Mouse (Mus musculus) MEL (cell line): ENCODE data around the gene Rpl22l1. TPM values are rescaled to one million over a fixed set of nuclear protein-coding genes. Genes with fewer than 3 reads are reported as not detected.
"Not testable (repeated sequence)": the region's sequence is repeated elsewhere in the genome, so short reads cannot be mapped to it uniquely, and the experiment has no call there.

ENCODE experiments used
- DNase-seq: peaks from one replicate; pipeline ENCODE4 v3.0.0; 2011; ENCODE audit warnings: low read depth, low spot score
- H3K27ac ChIP-seq: 2 replicates; pipeline ENCODE4 v1.5.1; 2012; ENCODE audit warnings: low read depth, mild to moderate bottlenecking, control low read depth, low read length, moderate library complexity; ENCODE audit not compliant: control insufficient read depth
- H3K27me3 ChIP-seq, 2 experiments: fragments of 150-350 bp in 1 of 2; sonication (generic) in 1 of 2; 2 replicates each; pipeline ENCODE4 v1.6.1; 2012; ENCODE audit warnings: low read length in 2 of 2, mild to moderate bottlenecking in 2 of 2, improper control_type of control experiment in 1 of 2, moderate library complexity in 1 of 2; ENCODE audit not compliant: insufficient read depth in 2 of 2, control insufficient read depth in 1 of 2
- H3K36me3 ChIP-seq, 2 experiments: 2 replicates each; pipeline ENCODE4 v1.6.1; 2012 to 2014; ENCODE audit warnings: low read length in 2 of 2, improper control_type of control experiment in 1 of 2, inconsistent platforms in 1 of 2, mild to moderate bottlenecking in 1 of 2; ENCODE audit not compliant: insufficient read depth in 2 of 2, control insufficient read depth in 1 of 2
- H3K4me1 ChIP-seq, 2 experiments: fragments of 150-350 bp in 1 of 2; sonication (generic) in 1 of 2; 2 replicates each; pipeline ENCODE4 v1.6.1; 2012; ENCODE audit warnings: low read length in 2 of 2, improper control_type of control experiment in 1 of 2, mild to moderate bottlenecking in 1 of 2; ENCODE audit not compliant: insufficient read depth in 2 of 2, control insufficient read depth in 1 of 2
- H3K4me3 ChIP-seq, 2 experiments: fragments of 150-350 bp in 1 of 2; sonication (generic) in 1 of 2; 2 replicates each; pipeline ENCODE4 v1.5.1; 2012; ENCODE audit warnings: low read depth in 2 of 2, low read length in 2 of 2, mild to moderate bottlenecking in 2 of 2, moderate library complexity in 2 of 2, control low read depth in 1 of 2, improper control_type of control experiment in 1 of 2; ENCODE audit not compliant: control insufficient read depth in 1 of 2, insufficient read depth in 1 of 2
- H3K79me2 ChIP-seq: 2 replicates; pipeline ENCODE4 v1.6.1; 2012; ENCODE audit warnings: mild to moderate bottlenecking, low read length, moderate library complexity; ENCODE audit not compliant: control insufficient read depth, poor library complexity, insufficient read depth
- H3K9ac ChIP-seq: 2 replicates; pipeline ENCODE4 v1.6.1; 2012; ENCODE audit warnings: low read depth, mild to moderate bottlenecking, control low read depth, low read length, moderate library complexity; ENCODE audit not compliant: control insufficient read depth, poor library complexity, severe bottlenecking
- H3K9me3 ChIP-seq: fragments of 150-350 bp; sonication (generic); replicated peaks from 2 replicates; pipeline ENCODE4 v1.6.1; 2012; ENCODE audit warnings: mild to moderate bottlenecking, low read length, improper control_type of control experiment, moderate library complexity; ENCODE audit not compliant: insufficient read depth
- BHLHE40 ChIP-seq: IDR thresholded peaks from 2 replicates; pipeline ENCODE4 v1.6.1; 2012; ENCODE audit warnings: low read depth, mild to moderate bottlenecking, inconsistent platforms, low read length, improper control_type of control experiment, borderline replicate concordance
- CHD1 ChIP-seq: IDR thresholded peaks from 2 replicates; pipeline ENCODE4 v1.6.1; 2012; ENCODE audit warnings: low read depth, mild to moderate bottlenecking, inconsistent platforms, low read length, improper control_type of control experiment
- E2F4 ChIP-seq: IDR thresholded peaks from 2 replicates; pipeline ENCODE4 v1.6.1; 2011; ENCODE audit warnings: low read depth, low read length, improper control_type of control experiment, borderline replicate concordance
- ETS1 ChIP-seq: IDR thresholded peaks from 2 replicates; pipeline ENCODE4 v1.6.1; 2012; ENCODE audit warnings: low read depth, mild to moderate bottlenecking, inconsistent platforms, low read length, improper control_type of control experiment, moderate library complexity
- GABPA ChIP-seq: IDR thresholded peaks from 2 replicates; pipeline ENCODE4 v1.6.1; 2012; ENCODE audit warnings: low read depth, mild to moderate bottlenecking, inconsistent platforms, low read length, improper control_type of control experiment, moderate library complexity
- HCFC1 ChIP-seq: IDR thresholded peaks from 2 replicates; pipeline ENCODE4 v1.6.1; 2012; ENCODE audit warnings: low read depth, mild to moderate bottlenecking, inconsistent platforms, low read length, improper control_type of control experiment, moderate library complexity
- KAT2A ChIP-seq: conservative IDR thresholded peaks from 2 replicates; pipeline ENCODE4 v1.6.1; 2012; ENCODE audit warnings: low read depth, low read length, improper control_type of control experiment, inconsistent platforms
- MAFK ChIP-seq: IDR thresholded peaks from 2 replicates; pipeline ENCODE4 v1.6.1; 2011; ENCODE audit warnings: low read depth, mild to moderate bottlenecking, low read length, improper control_type of control experiment, borderline replicate concordance
- MAX ChIP-seq: IDR thresholded peaks from 2 replicates; pipeline ENCODE4 v1.6.1; 2011; ENCODE audit warnings: low read length, improper control_type of control experiment
- MAZ ChIP-seq: IDR thresholded peaks from 2 replicates; pipeline ENCODE4 v1.6.1; 2012; ENCODE audit warnings: low read depth, mild to moderate bottlenecking, inconsistent platforms, low read length, improper control_type of control experiment
- MEF2A ChIP-seq: IDR thresholded peaks from 2 replicates; pipeline ENCODE4 v1.6.1; 2014; ENCODE audit warnings: low read depth, mild to moderate bottlenecking, inconsistent platforms, low read length, improper control_type of control experiment; ENCODE audit not compliant: poor library complexity, insufficient replicate concordance, severe bottlenecking; ENCODE audit errors: extremely low read depth
- MXI1 ChIP-seq: IDR thresholded peaks from 2 replicates; pipeline ENCODE4 v1.6.1; 2011; ENCODE audit warnings: mild to moderate bottlenecking, low read depth, low read length, improper control_type of control experiment
- MYB ChIP-seq: IDR thresholded peaks from 2 replicates; pipeline ENCODE4 v1.6.1; 2011; ENCODE audit warnings: mild to moderate bottlenecking, low read depth, low read length, improper control_type of control experiment
- MYC ChIP-seq: IDR thresholded peaks from 2 replicates; pipeline ENCODE4 v1.6.1; 2011; ENCODE audit warnings: low read depth, mild to moderate bottlenecking, low read length, improper control_type of control experiment, moderate library complexity
- NELFE ChIP-seq: IDR thresholded peaks from 2 replicates; pipeline ENCODE4 v1.6.1; 2011; ENCODE audit warnings: low read depth, low read length, improper control_type of control experiment
- POLR2AphosphoS2 ChIP-seq: IDR thresholded peaks from 2 replicates; pipeline ENCODE4 v1.6.1; 2011; ENCODE audit warnings: low read length, improper control_type of control experiment
- POLR2AphosphoS5 ChIP-seq: IDR thresholded peaks from 2 replicates; pipeline ENCODE4 v1.6.1; 2012; ENCODE audit warnings: low read depth, borderline replicate concordance, mild to moderate bottlenecking, inconsistent platforms, low read length, moderate library complexity, mixed read lengths
- SIN3A ChIP-seq: IDR thresholded peaks from 2 replicates; pipeline ENCODE4 v1.6.1; 2012; ENCODE audit warnings: low read length, improper control_type of control experiment, inconsistent platforms
- SMC3 ChIP-seq: IDR thresholded peaks from 2 replicates; pipeline ENCODE4 v1.6.1; 2011; ENCODE audit warnings: low read depth, low read length, improper control_type of control experiment
- UBTF ChIP-seq: IDR thresholded peaks from 2 replicates; pipeline ENCODE4 v1.6.1; 2012; ENCODE audit warnings: low read depth, mild to moderate bottlenecking, inconsistent platforms, low read length, improper control_type of control experiment, moderate library complexity, borderline replicate concordance; ENCODE audit not compliant: insufficient read depth
- USF2 ChIP-seq, 2 experiments: IDR thresholded peaks; 2 replicates each; pipeline ENCODE4 v1.6.1; 2011 to 2012; ENCODE audit warnings: improper control_type of control experiment in 2 of 2, low read length in 2 of 2, borderline replicate concordance in 1 of 2, inconsistent platforms in 1 of 2, low read depth in 1 of 2, mild to moderate bottlenecking in 1 of 2; ENCODE audit not compliant: insufficient read depth in 1 of 2
- ZC3H11A ChIP-seq: IDR thresholded peaks from 2 replicates; pipeline ENCODE4 v1.6.1; 2012; ENCODE audit warnings: low read depth, mild to moderate bottlenecking, inconsistent platforms, low read length, improper control_type of control experiment
- ZKSCAN1 ChIP-seq: IDR thresholded peaks from 2 replicates; pipeline ENCODE4 v1.6.1; 2012; ENCODE audit warnings: low read depth, mild to moderate bottlenecking, inconsistent platforms, low read length, improper control_type of control experiment, moderate library complexity
- ZMIZ1 ChIP-seq: IDR thresholded peaks from 2 replicates; pipeline ENCODE4 v1.6.1; 2012; ENCODE audit warnings: low read depth, mild to moderate bottlenecking, inconsistent platforms, low read length, improper control_type of control experiment, moderate library complexity
- polyA plus RNA-seq, 2 experiments: library from polyadenylated mRNA; stranded (reverse) in 1 of 2; unstranded in 1 of 2; fragments of >175 nt in 1 of 2; fragments of >200 nt in 1 of 2; gene quantifications; 2 replicates each; pipeline versions ENCODE4 v1.2.1 to v1.2.4; 2012; ENCODE audit warnings: low replicate concordance in 2 of 2, low read depth in 1 of 2; ENCODE audit not compliant: insufficient read length in 2 of 2, insufficient read depth in 1 of 2, missing spikeins in 1 of 2
- total RNA-seq: library from RNA; depleted of rRNA; stranded (reverse); fragments of 300-350 nt; gene quantifications from 2 replicates; pipeline ENCODE4 v1.2.3, GENCODE M21; 2012

Gene Rpl22l1
- total and polyA plus RNA-seq, 3 experiments: 84.5 to 97.8 TPM; not detected in 1

DNA sequence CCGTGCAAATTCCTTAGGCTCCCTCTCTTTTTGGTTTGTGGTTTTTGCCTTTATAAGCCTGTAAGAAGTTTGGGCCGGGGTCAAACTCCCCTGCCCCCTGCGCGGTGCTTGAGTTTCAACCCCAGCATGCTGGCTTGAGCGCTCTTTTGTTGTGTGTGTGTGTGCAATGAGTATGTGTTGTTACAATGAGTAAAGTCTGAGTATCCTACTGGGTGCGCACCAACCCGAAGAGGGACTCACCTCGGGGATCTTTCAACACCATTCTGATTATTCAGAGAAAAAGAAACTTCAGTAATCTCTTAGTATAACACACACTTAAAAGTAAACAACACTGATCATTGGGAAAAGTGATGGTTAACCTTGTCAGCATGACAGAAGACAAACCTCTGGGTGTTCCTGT is 38.0 kb downstream of the Rpl22l1 start:
- no peak overlapping the region for H3K9ac ChIP-seq
- TF ChIP-seq NELFE (no peak), HCFC1 (no peak), MYB (no peak), KAT2A (no peak), E2F4 (no peak), BHLHE40 (no peak), SIN3A (no peak), USF2 (IDR thresholded peaks at IDR 0.05; ENCODE audit: borderline replicate concordance in 1 of 2, insufficient read depth in 1 of 2, low read depth in 1 of 2, low read length in 2 of 2) (no peak), GABPA (no peak), MYC (no peak), ZC3H11A (no peak), POLR2AphosphoS2 (no peak)
- no peaks in the 10 kb centered on the region for H3K9me3 ChIP-seq
- H3K36me3 ChIP-seq: no peaks in the 10 kb centered on the region; a peak in 1 of 4 replicates
- no peak for DNase-seq
- no peak overlapping the region for H3K4me3 ChIP-seq
- no peaks in the 10 kb centered on the region; a peak in 1 of 4 replicates for H3K4me1 ChIP-seq
- H3K27me3 ChIP-seq: no peaks in the 10 kb centered on the region; a peak in 1 of 4 replicates
- no peaks in the 10 kb centered on the region; the same call in 1 of the 2 replicates for H3K79me2 ChIP-seq
- no peak overlapping the region for H3K27ac ChIP-seq

- H3K9ac ChIP-seq: no peak overlapping the region
- H3K4me3 ChIP-seq: no peak overlapping the region
- no peak overlapping the region for H3K27ac ChIP-seq
- TF ChIP-seq MXI1 (no peak), MAFK (no peak), SMC3 (no peak), ETS1 (no peak), BHLHE40 (no peak), MEF2A (no peak), ZKSCAN1 (no peak), MAZ (no peak), ZMIZ1 (no peak), POLR2AphosphoS2 (no peak), MAX (no peak), POLR2AphosphoS5 (no peak), MYB (no peak), UBTF (no peak), CHD1 (no peak)
- DNase-seq: no peak
- H3K79me2 ChIP-seq: no peaks in the 10 kb centered on the region
- no peaks in the 10 kb centered on the region for H3K9me3 ChIP-seq
- no peaks in the 10 kb centered on the region; a peak in 1 of 4 replicates for H3K27me3 ChIP-seq
- no peaks in the 10 kb centered on the region for H3K4me1 ChIP-seq
- H3K36me3 ChIP-seq: no peaks in the 10 kb centered on the region
Observed at GRCm38 (mm10) chr3:28847115-28847514, 41.9 kb downstream of the Rpl22l1 start.

DNA sequence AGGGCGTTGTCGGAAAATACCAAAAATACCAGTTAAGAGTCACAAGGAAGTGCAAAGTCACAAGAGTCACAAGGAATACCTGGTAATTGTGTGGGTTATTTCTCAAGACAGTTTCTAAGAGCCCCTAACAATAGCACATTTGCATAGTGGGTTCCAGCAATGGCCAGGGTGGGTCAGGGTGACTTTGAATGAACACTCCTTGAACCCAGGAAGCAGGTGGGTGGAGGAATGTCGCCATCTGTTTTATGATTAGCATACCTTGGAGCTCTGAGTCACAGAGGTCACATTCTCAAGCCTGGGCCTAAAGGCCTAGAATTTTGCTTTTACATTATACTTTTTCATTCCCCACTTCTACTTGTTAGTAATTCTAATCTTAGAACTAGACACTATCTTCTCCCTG is 46.9 kb downstream of the Rpl22l1 start:
- not testable (repeated sequence) for H3K27me3 ChIP-seq, H3K4me3 ChIP-seq, H3K4me1 ChIP-seq, DNase-seq, H3K27ac ChIP-seq, H3K79me2 ChIP-seq, H3K9ac ChIP-seq, H3K9me3 ChIP-seq, H3K36me3 ChIP-seq
